Mouse (Mus musculus): ENCODE data around the gene Wdr18. TPM values are rescaled to one million over a fixed set of nuclear protein-coding genes. Genes with fewer than 3 reads are reported as not detected.

Gene Wdr18
- total and polyA plus RNA-seq, 2 experiments: 24.8 to 63.3 TPM

GRCm38 (mm10) chr10:79970415-79971182 is 10.6 kb downstream of the Wdr18 start, which contains the start of gene Grin3b:
Gene Grin3b, plus strand, starts transcription at chr10:79970715.
- Histone ChIP-seq H3K4me3 (ENCODE audit: insufficient read depth, low read depth, low read length) (peak within 1 kb of the TSS; percentile 27; the same call in 1 of the 2 replicates), H3K27ac (replicated peaks; ENCODE audit: insufficient read depth, low read depth, low read length) (no peak within 1 kb of the TSS), H3K4me1 (ENCODE audit: control insufficient read depth, insufficient read depth, low read length) (peaks cover 36% of the 10 kb centered on the region), H3K27me3 (ENCODE audit: control insufficient read depth, insufficient read depth, low read length) (no peaks in the 10 kb centered on the region), H3K9ac (ENCODE audit: low read depth, low read length) (peak within 1 kb of the TSS; percentile 32), H3K36me3 (ENCODE audit: control insufficient read depth, insufficient read depth, low read length) (peaks cover under 1% of the 10 kb centered on the region; the same call in 1 of the 2 replicates), H3K79me2 (ENCODE audit: control insufficient read depth, insufficient read depth, low read length) (no peaks in the 10 kb centered on the region)
- no peak for TF ChIP-seq CTCF (IDR thresholded peaks at IDR 0.05; ENCODE audit: low read depth, low read length)
- TF ChIP-seq POLR2A (IDR thresholded peaks at IDR 0.05; ENCODE audit: extremely low read depth, insufficient read depth, low read length): no peak
- no peak for DNase-seq (ENCODE audit: extremely low read depth, low read depth, low spot score)
- 8% methylated on average over 47 of the region's 47 CpGs for WGBS

GRCm38 (mm10) chr10:79971183-79971497 is 11.2 kb downstream of the Wdr18 start:
- H3K79me2 ChIP-seq (ENCODE audit: control insufficient read depth, insufficient read depth, low read length): no peaks in the 10 kb centered on the region
- H3K4me1 ChIP-seq (ENCODE audit: control insufficient read depth, insufficient read depth, low read length): peaks cover 35% of the 10 kb centered on the region
- no peak overlapping the region for H3K27ac ChIP-seq (replicated peaks; ENCODE audit: insufficient read depth, low read depth, low read length)
- peaks cover 6% of the 10 kb centered on the region; the same call in 1 of the 2 replicates for H3K36me3 ChIP-seq (ENCODE audit: control insufficient read depth, insufficient read depth, low read length)
- 14% methylated on average over 21 of the region's 21 CpGs for WGBS
- DNase-seq (ENCODE audit: extremely low read depth, low read depth, low spot score): no peak
- H3K4me3 ChIP-seq (ENCODE audit: insufficient read depth, low read depth, low read length): no peak overlapping the region; the same call in 1 of the 2 replicates
- no peaks in the 10 kb centered on the region for H3K27me3 ChIP-seq (ENCODE audit: control insufficient read depth, insufficient read depth, low read length)
- no peak for TF ChIP-seq POLR2A (IDR thresholded peaks at IDR 0.05; ENCODE audit: extremely low read depth, insufficient read depth, low read length)
- no peak for TF ChIP-seq CTCF (IDR thresholded peaks at IDR 0.05; ENCODE audit: low read depth, low read length)
- H3K9ac ChIP-seq (ENCODE audit: low read depth, low read length): peak overlapping the region; percentile 32

GRCm38 (mm10) chr10:79972831-79973230 is 12.9 kb downstream of the Wdr18 start:
- H3K4me1 ChIP-seq (ENCODE audit: control insufficient read depth, insufficient read depth, low read length): peaks cover 22% of the 10 kb centered on the region
- no peak overlapping the region for H3K4me3 ChIP-seq (ENCODE audit: insufficient read depth, low read depth, low read length)
- WGBS: 19% methylated on average over 14 of the region's 14 CpGs
- H3K36me3 ChIP-seq (ENCODE audit: control insufficient read depth, insufficient read depth, low read length): peaks cover 21% of the 10 kb centered on the region
- no peak overlapping the region for H3K9ac ChIP-seq (ENCODE audit: low read depth, low read length)
- DNase-seq (ENCODE audit: extremely low read depth, low read depth, low spot score): peak; percentile 71
- no peak overlapping the region for H3K27ac ChIP-seq (replicated peaks; ENCODE audit: insufficient read depth, low read depth, low read length)
- TF ChIP-seq POLR2A (IDR thresholded peaks at IDR 0.05; ENCODE audit: extremely low read depth, insufficient read depth, low read length) (no peak), CTCF (IDR thresholded peaks at IDR 0.05; ENCODE audit: low read depth, low read length) (no peak)
- no peaks in the 10 kb centered on the region for H3K27me3 ChIP-seq (ENCODE audit: control insufficient read depth, insufficient read depth, low read length)
- no peaks in the 10 kb centered on the region for H3K79me2 ChIP-seq (ENCODE audit: control insufficient read depth, insufficient read depth, low read length)

GRCm38 (mm10) chr10:79974087-79974486 is 14.1 kb downstream of the Wdr18 start:
- WGBS: 90% methylated on average over 21 of the region's 21 CpGs

GRCm38 (mm10) chr10:79974668-79975067 is 14.7 kb downstream of the Wdr18 start:
- H3K79me2 ChIP-seq (ENCODE audit: control insufficient read depth, insufficient read depth, low read length): no peaks in the 10 kb centered on the region
- TF ChIP-seq CTCF (IDR thresholded peaks at IDR 0.05; ENCODE audit: low read depth, low read length): no peak
- TF ChIP-seq POLR2A (IDR thresholded peaks at IDR 0.05; ENCODE audit: extremely low read depth, insufficient read depth, low read length): no peak
- H3K27me3 ChIP-seq (ENCODE audit: control insufficient read depth, insufficient read depth, low read length): no peaks in the 10 kb centered on the region
- WGBS: 87% methylated on average over 8 of the region's 8 CpGs
- no peak overlapping the region for H3K4me3 ChIP-seq (ENCODE audit: insufficient read depth, low read depth, low read length)
- no peak for DNase-seq (ENCODE audit: extremely low read depth, low read depth, low spot score)
- H3K4me1 ChIP-seq (ENCODE audit: control insufficient read depth, insufficient read depth, low read length): peaks cover 5% of the 10 kb centered on the region
- H3K9ac ChIP-seq (ENCODE audit: low read depth, low read length): no peak overlapping the region
- no peak overlapping the region for H3K27ac ChIP-seq (replicated peaks; ENCODE audit: insufficient read depth, low read depth, low read length)
- peaks cover 31% of the 10 kb centered on the region for H3K36me3 ChIP-seq (ENCODE audit: control insufficient read depth, insufficient read depth, low read length)

More at GRCm38 (mm10) chr10:79974087-79974486, 14.1 kb downstream of the Wdr18 start:
- H3K79me2 ChIP-seq (ENCODE audit: control insufficient read depth, insufficient read depth, low read length): no peaks in the 10 kb centered on the region
- TF ChIP-seq POLR2A (IDR thresholded peaks at IDR 0.05; ENCODE audit: extremely low read depth, insufficient read depth, low read length): no peak
- H3K9ac ChIP-seq (ENCODE audit: low read depth, low read length): no peak overlapping the region
- no peak for DNase-seq (ENCODE audit: extremely low read depth, low read depth, low spot score)
- H3K36me3 ChIP-seq (ENCODE audit: control insufficient read depth, insufficient read depth, low read length): peaks cover 31% of the 10 kb centered on the region
- H3K4me3 ChIP-seq (ENCODE audit: insufficient read depth, low read depth, low read length): no peak overlapping the region
- no peak overlapping the region for H3K27ac ChIP-seq (replicated peaks; ENCODE audit: insufficient read depth, low read depth, low read length)
- no peaks in the 10 kb centered on the region for H3K27me3 ChIP-seq (ENCODE audit: control insufficient read depth, insufficient read depth, low read length)
- peaks cover 10% of the 10 kb centered on the region for H3K4me1 ChIP-seq (ENCODE audit: control insufficient read depth, insufficient read depth, low read length)
